Mouse (Mus musculus): ENCODE data around the gene Snx14.
"Not testable (repeated sequence)": the region's sequence is repeated elsewhere in the genome, so short reads cannot be mapped to it uniquely, and the experiment has no call there.

Snx14 gene

DNA sequence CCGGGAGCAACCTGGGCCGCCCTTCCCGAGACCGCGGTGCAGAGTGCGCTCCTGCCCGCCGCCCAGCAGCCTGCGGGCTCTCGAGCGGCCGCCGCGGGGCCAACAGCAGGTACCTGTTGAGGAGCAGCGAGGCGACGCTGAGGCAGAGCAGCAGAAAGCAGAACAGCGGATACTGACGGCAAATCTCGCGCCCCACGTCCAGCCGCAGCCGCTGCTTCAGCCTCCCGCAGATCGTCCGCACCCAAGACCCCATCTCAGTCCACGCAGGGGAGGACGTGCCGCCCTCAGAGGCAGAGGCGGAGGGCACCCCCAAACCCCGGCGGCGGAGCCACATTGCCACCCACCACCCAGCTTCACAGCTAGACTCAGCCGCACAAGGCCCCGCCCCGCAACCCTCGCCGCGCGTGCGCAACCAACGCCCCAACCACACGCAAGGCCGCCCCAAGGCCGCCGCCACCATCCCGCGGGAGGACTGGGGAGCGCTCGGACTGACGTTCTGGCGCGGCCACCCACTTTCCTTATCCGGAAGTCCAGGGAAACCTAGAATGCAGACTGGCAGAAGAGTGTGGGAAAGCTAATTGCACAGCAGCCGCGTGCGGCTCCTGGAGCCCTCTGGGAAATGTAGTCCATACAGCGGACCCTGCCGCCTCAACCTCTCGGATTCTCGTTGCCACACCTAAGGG, at the start of gene Snx14:
TSS of gene Snx14 (minus strand) at position 404 of the 683 bp plus-strand sequence.
- DNase-seq: peak; percentile 93 to 95

GRCm38 (mm10) chr9:88484531-88484930, 45.8 kb upstream of the Snx14 start:
- no peak for DNase-seq

- peak; percentile 83 to 84 for DNase-seq
Measured at GRCm38 (mm10) chr9:88482829-88483396, 44.2 kb upstream of the Snx14 start.

- peak; percentile 92 to 93 for DNase-seq
Measured at GRCm38 (mm10) chr9:88482230-88482828, 43.6 kb upstream of the Snx14 start, which contains the start of gene Syncrip. TSS of gene Syncrip (minus strand) at chr9:88482574.

GRCm38 (mm10) chr9:88481791-88482160, 43.0 kb upstream of the Snx14 start:
- DNase-seq: peak; percentile 55 to 66

DNA sequence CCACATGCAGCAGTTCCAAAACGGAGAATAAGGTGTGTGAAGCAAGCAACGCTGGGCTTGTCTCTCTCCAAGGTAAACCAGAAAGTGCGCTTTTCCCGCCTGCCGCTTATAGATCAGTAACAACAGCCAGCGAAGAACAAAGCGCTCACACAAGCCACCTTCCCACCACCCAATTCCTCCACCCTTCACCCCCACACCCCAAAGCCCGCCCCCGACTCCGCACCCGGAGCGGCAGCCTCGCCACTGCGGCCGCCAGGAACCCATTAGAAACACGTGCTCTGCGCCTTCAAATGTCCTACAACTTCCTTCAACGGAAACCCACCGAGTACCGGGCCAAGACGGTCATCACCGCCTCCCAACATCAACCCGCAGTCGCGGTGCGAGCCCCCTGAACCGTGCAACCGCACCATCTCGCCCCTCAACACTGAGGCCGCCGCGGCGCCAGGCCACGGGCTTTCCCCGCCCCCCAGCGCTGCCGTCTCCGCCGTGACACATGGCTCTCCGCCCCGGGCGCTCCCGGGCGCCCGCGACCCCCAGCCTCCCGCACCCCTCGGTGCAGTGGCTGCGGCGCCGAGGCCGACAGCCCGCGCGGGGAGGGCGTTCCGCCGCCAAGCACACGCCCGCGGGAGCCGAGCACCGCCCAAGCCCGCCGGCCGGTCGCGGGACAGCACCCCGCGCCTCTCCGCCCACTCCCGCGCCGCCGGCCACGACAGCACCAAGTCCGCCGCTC, 42.5 kb upstream of the Snx14 start:
- peak; percentile 55 to 57 for DNase-seq

DNA sequence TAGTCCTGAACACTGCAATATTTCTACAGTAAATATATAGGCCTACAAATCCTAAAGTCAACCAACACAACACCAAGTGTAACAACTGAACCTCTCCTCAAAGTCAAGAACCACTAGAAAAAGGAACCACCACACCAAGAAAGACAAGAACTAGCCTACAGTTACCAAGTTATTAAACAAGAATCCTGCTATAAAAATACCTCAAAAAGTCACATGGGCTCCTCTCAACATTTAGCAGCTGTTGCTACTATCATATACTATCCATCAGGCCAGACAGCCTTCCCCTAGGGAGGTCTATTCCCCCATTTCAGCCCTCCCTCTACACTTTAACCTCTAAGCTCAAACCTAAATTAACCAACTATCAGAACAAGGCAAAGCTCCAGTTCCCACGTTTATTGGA, 41.4 kb upstream of the Snx14 start:
- DNase-seq: no peak

DNA sequence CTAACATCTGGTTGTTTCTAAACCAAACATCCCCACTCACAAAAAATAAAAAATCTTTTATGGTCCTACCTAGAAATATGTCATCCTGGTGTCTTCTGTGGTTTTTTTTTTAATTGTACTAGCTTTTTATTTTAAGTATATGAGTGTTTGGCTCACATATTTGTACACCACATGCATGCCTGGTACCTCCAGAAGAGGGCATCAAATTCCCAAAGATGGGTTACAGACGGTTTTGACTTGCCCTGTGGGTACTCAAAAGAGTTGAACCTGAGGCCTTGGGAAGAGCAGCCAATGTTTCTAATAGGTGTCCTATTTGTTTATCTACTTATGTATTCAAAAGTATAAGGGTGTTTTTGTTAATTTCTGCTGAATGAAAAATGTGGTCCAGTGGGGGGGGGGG, 37.4 kb upstream of the Snx14 start:
- DNase-seq: peak; percentile 21 to 30

DNA sequence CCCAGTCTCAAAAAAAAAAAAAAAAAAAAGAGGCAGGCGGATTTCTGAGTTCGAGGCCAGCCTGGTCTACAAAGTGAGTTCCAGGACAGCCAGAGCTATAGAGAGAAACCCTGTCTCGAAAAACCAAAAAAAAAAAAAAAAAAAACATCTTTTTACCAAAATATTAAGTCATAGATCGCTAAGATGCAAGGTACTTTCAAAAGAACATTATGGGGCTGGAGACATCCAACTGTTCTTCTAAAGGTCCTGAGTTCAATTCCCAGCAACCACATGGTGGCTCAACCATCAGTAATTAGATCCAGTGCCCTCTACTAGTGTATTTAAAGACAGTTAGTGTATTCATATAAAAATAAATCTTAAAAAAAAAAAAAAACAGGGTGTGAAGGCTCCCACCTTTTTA, 22.3 kb upstream of the Snx14 start:
- DNase-seq: not testable (repeated sequence)

- DNase-seq: no peak
Measured at GRCm38 (mm10) chr9:88439991-88440390, 1.2 kb upstream of the Snx14 start.

DNA sequence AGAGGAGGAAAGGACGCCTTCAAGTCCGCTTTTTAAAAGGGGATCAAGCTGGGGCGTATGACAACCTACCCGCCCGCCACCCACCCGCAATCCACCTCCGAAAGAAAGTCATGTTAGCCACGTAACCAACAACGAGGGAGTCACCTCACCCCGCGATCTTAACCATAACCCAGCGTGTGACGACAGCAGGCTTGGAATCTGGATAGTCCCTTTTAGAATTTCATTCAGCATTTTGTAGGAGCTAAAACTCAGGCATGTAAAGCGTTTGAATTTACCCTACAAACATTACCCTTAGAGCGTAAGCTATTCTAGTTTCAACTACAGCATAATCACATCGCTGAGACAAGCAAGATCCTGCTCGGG, 461 bp upstream of the Snx14 start:
- no peak for DNase-seq

DNA sequence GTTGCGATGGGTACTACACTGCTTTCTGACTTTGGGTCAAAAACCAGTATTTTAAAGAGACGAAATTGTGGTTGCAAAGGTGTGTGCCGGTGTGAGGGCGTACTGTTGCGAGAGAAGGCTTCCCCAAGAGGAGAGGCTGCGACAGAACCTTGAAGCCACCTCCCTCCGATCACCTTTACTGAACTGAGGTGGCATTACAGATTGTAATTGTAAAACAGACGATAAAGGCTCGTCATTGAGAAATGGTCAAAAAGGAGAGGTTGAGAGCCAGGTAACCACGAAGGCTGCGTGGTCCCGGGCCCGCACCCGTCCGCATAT, 562 bp downstream of the Snx14 start:
- DNase-seq: no peak

GRCm38 (mm10) chr9:88437342-88438236, 1.2 kb downstream of the Snx14 start:
- DNase-seq: no peak

DNA sequence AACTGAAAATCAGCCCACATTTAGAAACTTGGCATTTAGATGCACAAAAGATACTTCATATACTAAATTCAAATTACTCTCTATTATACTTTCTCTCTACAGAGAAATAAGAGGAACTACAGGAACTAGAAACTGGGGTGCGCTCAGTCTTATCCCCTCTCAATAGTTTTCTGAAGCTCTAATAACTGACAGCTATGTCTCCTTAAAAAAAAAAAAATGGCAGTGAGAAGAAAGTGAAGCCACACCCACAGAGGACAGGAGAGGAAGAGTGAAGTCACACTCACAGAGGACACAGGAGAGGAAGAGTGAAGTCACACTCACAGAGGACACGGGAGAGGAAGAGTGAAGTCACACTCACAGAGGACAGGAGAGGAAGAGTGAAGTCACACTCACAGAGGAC, 14.4 kb downstream of the Snx14 start:
- no peak for DNase-seq

- DNase-seq: peak; percentile 8 to 19
Measured at GRCm38 (mm10) chr9:88422428-88422827, 16.3 kb downstream of the Snx14 start.

DNA sequence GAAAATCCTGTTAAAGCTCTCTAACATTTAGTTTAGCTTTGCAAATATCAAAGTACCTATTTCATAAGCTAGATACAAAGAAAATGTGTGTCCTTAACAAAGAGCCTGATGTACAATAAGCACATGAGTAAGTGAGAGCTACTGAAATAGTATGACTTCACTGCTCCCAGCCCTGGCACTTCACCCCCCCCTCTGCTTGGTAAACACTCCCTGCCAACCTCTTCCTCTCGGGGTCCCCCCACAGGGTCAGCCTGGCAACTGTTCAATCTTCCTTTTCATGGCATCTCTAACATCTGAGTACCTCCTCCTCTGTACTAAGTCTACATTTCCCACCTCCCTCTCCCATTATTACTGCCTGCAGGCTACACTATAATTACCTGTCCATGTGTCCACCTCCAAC, 22.0 kb downstream of the Snx14 start:
- no peak for DNase-seq

- DNase-seq: no peak
Measured at GRCm38 (mm10) chr9:88409978-88410377, 28.8 kb downstream of the Snx14 start.

DNA sequence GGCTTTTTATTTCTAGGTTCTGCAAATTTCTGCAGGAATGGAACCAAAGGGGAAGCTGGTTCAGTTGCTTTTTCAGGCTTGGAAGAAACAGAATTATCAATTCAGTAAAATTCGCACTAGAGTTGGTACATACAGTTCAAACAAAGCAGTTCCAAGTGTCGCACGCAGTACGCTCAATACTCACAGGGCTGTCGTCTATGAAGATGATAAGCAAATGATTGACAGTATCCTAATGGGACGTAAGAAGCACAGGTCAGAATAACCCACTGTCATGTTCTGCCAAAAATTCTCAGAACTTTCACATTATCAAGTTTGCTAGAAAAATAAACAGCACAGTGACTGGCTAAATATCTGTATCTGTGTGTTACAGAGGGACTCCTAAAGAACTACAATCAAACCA, 34.2 kb downstream of the Snx14 start:
- DNase-seq: no peak

- DNase-seq: peak; percentile 73 to 78
Measured at GRCm38 (mm10) chr9:88404088-88404487, 34.7 kb downstream of the Snx14 start.

GRCm38 (mm10) chr9:88398461-88398860, 40.3 kb downstream of the Snx14 start:
- no peak for DNase-seq

DNA sequence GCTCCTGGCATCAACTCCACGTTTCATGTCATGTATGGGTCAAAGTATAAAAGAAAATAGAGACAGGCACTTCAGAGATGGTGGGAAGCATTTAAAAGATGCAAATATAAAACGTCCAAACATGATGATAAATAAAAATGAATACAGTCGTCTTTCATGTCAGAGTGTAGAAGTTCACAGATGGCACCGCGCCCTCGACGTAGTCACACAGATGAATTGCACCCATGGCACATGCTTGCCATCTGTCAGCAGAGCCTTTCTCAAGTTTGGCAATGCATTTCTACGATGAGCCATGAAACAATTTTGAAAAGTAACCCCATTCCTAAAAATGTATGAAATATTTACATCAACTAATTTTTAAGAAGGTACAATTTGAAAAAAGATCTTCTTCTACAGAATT, 43.9 kb downstream of the Snx14 start:
- no peak for DNase-seq

GRCm38 (mm10) chr9:88388826-88389225, 49.9 kb downstream of the Snx14 start:
- no peak for DNase-seq

DNA sequence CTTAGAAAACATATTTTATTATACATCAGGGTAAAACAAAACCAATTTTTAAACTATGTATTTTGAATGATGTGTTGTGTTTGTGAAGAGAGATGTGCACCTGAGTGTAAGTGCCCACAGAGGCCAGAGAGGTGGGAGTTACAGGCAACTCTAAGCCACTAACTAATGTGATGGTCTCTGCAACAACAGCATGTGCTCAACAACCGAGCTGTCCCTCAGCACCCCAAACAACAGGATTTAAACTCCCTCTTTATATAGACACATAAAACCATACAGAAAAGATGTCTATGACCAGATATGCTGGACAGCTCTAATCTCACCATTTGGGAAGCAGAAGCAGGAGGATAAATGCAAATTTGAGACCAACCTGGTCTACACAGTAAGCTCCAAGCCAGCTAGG, 58.2 kb downstream of the Snx14 start:
- DNase-seq: no peak

Measured in B cell, adult 2 months (primary cell).